Mouse (Mus musculus) forebrain, postnatal 0 days (tissue): ENCODE data around the gene Rpl32. TPM values are rescaled to one million over a fixed set of nuclear protein-coding genes. Genes with fewer than 3 reads are reported as not detected.
A peak's percentile ranks its signal among the peaks of the same experiment; 100 is the strongest.

ENCODE experiments used
- ATAC-seq: fragments of 200-750 bp; cut with Nextera tagmentation; 2 replicates; pipeline ENCODE4 v1.8.0; 2017; ENCODE audit warnings: mild to moderate bottlenecking, moderate library complexity
- DNase-seq: peaks from one replicate; pipeline ENCODE4 v3.0.0-alpha.2; 2015
- H3K27ac ChIP-seq: fragments of 300-500 bp; sonication (generic); 2 replicates; pipeline ENCODE4 v1.5.1; 2014; ENCODE audit warnings: low read depth, mild to moderate bottlenecking, antibody characterized with exemption, low read length, moderate library complexity, mixed read lengths
- H3K27me3 ChIP-seq: fragments of 300-500 bp; sonication (generic); 2 replicates; pipeline ENCODE4 v1.6.1; 2014; ENCODE audit warnings: mild to moderate bottlenecking, low read length, mixed read lengths; ENCODE audit not compliant: insufficient read depth
- H3K36me3 ChIP-seq: fragments of 300-500 bp; sonication (generic); 2 replicates; pipeline ENCODE4 v1.6.1; 2014; ENCODE audit warnings: mild to moderate bottlenecking, moderate library complexity; ENCODE audit not compliant: insufficient read depth
- H3K4me1 ChIP-seq: fragments of 300-500 bp; sonication (generic); 2 replicates; pipeline ENCODE4 v1.6.1; 2014; ENCODE audit warnings: antibody characterized with exemption; ENCODE audit not compliant: insufficient read depth
- H3K4me2 ChIP-seq: fragments of 300-500 bp; sonication (generic); 2 replicates; pipeline ENCODE4 v1.6.1; 2014; ENCODE audit warnings: low read depth, mild to moderate bottlenecking, moderate library complexity
- H3K4me3 ChIP-seq: fragments of 300-500 bp; sonication (generic); 2 replicates; pipeline ENCODE4 v1.5.1; 2014; ENCODE audit warnings: low read depth, low read length, mixed read lengths
- H3K9ac ChIP-seq: fragments of 300-500 bp; sonication (generic); 2 replicates; pipeline ENCODE4 v1.6.1; 2014; ENCODE audit warnings: mild to moderate bottlenecking
- H3K9me3 ChIP-seq: fragments of 300-500 bp; sonication (generic); 2 replicates; pipeline ENCODE4 v1.6.1; 2016; ENCODE audit warnings: low read length
- CTCF ChIP-seq: sonication (generic); IDR thresholded peaks from 2 replicates; pipeline ENCODE4 v1.5.1; 2016; ENCODE audit warnings: antibody characterized with exemption, control low read depth, low read depth
- WGBS: fragments of 180-500 bp; shearing (Covaris S2); extraction: QIAGEN DNeasy Blood & Tissue Kit; methylation state at CpG from one replicate; pipeline ENCODE4 v1.1.7; 2014; 5-methylcytosine and 5-hydroxymethylcytosine counted together
- polyA plus RNA-seq: library from polyadenylated mRNA; unstranded; fragments of >200 nt; fragmentation: Nextera tagmentation; extraction: Ambion mirVana; gene quantifications from 2 replicates; pipeline ENCODE4 v1.2.1, GENCODE M21; 2015
- total RNA-seq: library from RNA; depleted of rRNA; stranded (reverse); fragments of >200 nt; gene quantifications from 2 replicates; pipeline ENCODE4 v1.2.3, GENCODE M21; 2014

Rpl32 gene
- total and polyA plus RNA-seq, 2 experiments from 2014 or later: 1,212 to 1,524 TPM

DNA sequence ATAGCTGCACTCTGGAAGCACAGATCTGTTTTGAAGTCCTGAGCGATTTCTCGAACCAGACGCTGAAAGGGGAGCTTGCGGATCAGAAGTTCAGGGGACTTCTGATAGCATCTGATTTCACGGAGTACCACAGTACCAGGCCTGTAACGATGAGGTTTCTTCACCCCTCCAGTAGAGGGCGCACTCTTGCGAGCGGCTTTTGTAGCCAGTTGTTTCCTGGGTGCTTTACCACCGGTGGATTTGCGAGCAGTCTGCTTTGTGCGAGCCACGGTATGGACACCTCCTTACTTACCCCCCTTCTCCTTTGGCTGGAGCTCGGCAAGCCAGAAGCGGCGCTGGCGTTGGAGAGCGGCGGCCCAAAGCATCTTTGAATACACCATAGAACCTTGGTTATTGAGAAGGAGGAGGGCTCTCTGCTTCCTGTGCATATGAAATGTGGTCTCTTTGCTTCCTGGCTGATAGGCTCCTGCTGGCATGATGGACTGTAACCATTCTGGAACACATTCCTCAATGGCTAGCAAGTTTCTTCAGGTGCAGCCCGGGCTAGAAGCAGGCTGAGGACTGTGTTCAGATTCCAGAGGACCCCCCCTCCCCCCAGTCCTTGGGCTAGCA lies 38.4 kb downstream of the Rpl32 start:
- Histone ChIP-seq H3K27ac (no peak overlapping the region), H3K36me3 (no peaks in the 10 kb centered on the region), H3K9ac (no peak overlapping the region), H3K4me1 (peaks cover 7% of the 10 kb centered on the region; the same call in 1 of the 2 replicates), H3K4me3 (no peak overlapping the region), H3K4me2 (no peak overlapping the region), H3K27me3 (no peaks in the 10 kb centered on the region), H3K9me3 (no peaks in the 10 kb centered on the region)
- TF ChIP-seq CTCF: no peak
- DNase-seq (no peak), ATAC-seq (no peak)
- 84% methylated on average over 20 of the region's 20 CpGs for WGBS

DNA sequence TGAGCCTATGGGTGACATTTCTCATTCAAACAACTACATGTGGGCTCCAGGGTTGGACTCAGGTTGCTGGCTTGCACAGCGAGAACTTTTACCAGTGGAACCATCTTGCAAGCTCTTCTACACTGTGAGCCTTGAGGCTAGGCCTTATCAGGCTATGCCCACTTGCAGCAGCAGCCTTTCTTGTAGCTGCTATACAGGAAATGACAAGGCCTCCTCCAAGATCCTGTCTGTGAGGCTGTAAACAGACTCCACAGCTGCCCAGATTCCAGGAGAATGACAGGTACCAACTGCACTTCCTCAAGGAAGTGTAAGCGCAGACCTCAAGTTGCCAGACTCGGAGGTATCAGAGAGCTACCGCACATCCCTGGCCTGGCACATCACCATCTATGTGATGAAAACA lies 40.3 kb downstream of the Rpl32 start:
- Histone ChIP-seq H3K4me2 (no peak overlapping the region), H3K4me1 (peaks cover 3% of the 10 kb centered on the region; the same call in 1 of the 2 replicates), H3K27me3 (no peaks in the 10 kb centered on the region), H3K9ac (no peak overlapping the region), H3K4me3 (no peak overlapping the region), H3K27ac (no peak overlapping the region), H3K36me3 (no peaks in the 10 kb centered on the region), H3K9me3 (no peaks in the 10 kb centered on the region)
- no peak for TF ChIP-seq CTCF
- DNase-seq (no peak), ATAC-seq (no peak)
- WGBS: 92% methylated on average over 4 of the region's 4 CpGs

DNA sequence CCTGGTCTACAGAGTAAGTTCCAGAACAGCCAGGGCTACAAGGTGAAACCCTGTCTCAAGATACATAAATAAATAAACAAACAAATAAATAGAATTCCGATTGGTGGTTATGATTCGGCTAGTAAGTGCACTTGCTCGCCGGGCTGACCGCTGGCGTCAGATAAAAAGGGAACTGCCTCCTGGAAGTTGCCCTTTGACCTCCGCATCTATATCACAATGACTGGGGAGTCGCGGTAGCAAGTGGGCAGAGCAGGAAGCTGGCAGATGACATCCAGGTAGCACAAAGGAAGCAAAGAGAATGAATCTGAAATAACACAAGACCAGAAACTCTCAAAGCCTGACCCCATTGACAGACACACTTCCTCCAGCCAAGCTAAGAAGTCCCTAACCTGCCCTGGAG lies 41.2 kb downstream of the Rpl32 start:
- whole genome bisulfite sequencing: 62% methylated on average over 9 of the region's 9 CpGs
- DNase-seq: no peak
- ATAC-seq: no peak

DNA sequence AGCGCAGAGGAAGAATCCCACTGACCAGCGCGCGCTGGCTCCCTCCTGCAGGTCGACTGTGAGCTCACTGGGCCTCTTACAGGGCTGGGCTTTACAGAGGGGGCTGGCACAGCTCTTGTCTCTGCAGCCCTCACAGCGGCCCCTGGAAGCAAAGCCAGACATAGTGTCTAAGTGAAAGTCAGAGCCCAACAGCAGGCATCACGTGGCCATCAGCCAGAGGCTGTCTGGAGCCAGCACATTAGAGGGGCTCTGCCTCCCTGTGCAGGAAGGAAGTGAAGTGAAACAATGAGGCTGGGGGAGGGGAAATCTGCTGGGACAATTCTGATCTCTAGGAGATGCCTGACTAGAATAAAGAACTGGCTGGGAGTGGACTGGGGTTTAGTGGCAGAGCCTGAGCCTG lies 44.4 kb downstream of the Rpl32 start:
- 0 out of 2 replicates have a peak, but pooled peaks have one; percentile 18 for TF ChIP-seq CTCF
- Histone ChIP-seq H3K36me3 (no peaks in the 10 kb centered on the region), H3K9me3 (no peaks in the 10 kb centered on the region), H3K4me2 (no peak overlapping the region), H3K27ac (0 out of 2 replicates have a peak overlapping the region, but pooled peaks have one; percentile 16), H3K9ac (no peak overlapping the region), H3K27me3 (no peaks in the 10 kb centered on the region), H3K4me1 (peaks cover 3% of the 10 kb centered on the region; the same call in 1 of the 2 replicates), H3K4me3 (no peak overlapping the region)
- 6% methylated on average over 7 of the region's 7 CpGs for WGBS
- ATAC-seq (peak; percentile 96), DNase-seq (peak; percentile 79)

More for the DNA sequence above, 41.2 kb downstream of the Rpl32 start:
- peaks cover 3% of the 10 kb centered on the region; the same call in 1 of the 2 replicates for H3K4me1 ChIP-seq
- H3K36me3 ChIP-seq: no peaks in the 10 kb centered on the region
- H3K9me3 ChIP-seq: no peaks in the 10 kb centered on the region
- H3K4me3 ChIP-seq: no peak overlapping the region
- H3K4me2 ChIP-seq: no peak overlapping the region
- H3K27me3 ChIP-seq: no peaks in the 10 kb centered on the region
- no peak overlapping the region for H3K9ac ChIP-seq
- TF ChIP-seq CTCF: no peak
- no peak overlapping the region for H3K27ac ChIP-seq

DNA sequence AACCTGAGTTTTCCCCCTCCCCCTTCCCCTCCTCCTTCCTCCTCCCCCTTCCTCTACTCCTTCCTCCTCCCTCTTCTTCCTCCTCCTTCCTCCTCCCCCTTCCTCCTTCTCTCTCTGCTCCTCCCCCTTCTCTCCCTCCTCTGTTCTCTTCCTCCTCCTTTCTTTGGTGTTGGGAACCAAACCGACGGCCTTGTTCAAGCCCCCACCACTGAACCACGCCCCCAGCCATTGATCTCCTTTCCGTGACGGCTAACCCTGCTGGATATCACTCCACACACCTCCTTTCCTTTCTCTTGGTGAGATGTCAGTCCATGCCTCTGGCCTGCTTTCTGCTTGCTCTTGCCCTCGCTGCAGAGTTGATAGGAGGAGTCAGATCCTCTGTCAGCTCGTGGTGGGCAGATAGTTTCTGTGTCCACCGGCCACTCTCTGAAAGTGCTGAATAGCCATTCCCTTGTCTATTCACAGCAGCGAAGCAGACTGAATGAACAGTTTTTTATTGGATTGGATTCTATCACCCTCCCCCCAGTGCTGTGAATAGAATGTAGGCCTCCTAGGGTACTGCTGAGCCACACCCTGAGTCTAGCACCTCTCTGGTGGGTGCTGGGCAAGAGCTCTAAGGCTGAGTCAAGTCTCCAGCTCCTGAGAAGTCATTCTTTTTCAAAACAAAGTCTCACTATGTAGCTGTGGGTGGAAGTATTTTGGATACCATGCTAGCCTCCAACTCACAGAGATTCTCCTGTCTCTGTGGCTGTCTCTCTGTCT lies 46.4 kb downstream of the Rpl32 start, which contains the start of gene Tmem40:
TSS of gene Tmem40 (minus strand) at position 416 of the 762 bp plus-strand sequence.
- no peak for TF ChIP-seq CTCF
- Histone ChIP-seq H3K9me3 (no peaks in the 10 kb centered on the region), H3K27ac (no peak within 1 kb of the TSS), H3K9ac (no peak within 1 kb of the TSS), H3K4me2 (no peak within 1 kb of the TSS), H3K4me3 (no peak within 1 kb of the TSS), H3K27me3 (no peaks in the 10 kb centered on the region), H3K36me3 (no peaks in the 10 kb centered on the region), H3K4me1 (peaks cover 3% of the 10 kb centered on the region; the same call in 1 of the 2 replicates)
- ATAC-seq (no peak; the same call in 1 of the 2 replicates), DNase-seq (no peak)
- 3% methylated on average over 9 of the region's 9 CpGs for WGBS

DNA sequence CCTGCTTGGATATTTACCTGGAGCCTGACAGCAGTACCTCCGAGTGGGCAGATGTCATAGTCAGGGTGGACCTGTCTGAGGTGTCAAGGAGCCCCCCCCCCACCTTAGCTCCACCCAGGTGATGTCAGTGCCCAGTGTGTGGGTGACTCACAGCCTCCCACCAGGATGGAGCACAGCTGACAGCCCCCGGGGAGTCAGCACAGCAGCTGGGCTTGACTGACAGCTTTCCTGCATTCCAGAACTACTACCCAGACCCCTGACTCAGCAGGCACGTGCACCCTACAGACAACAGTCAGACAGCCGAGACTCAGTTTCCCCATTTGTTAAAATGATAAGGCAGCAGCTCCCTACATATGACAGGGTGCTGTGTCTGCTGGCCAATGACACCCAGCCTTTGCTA lies 47.6 kb downstream of the Rpl32 start:
- Histone ChIP-seq H3K4me3 (no peak overlapping the region), H3K27ac (no peak overlapping the region), H3K9ac (no peak overlapping the region), H3K27me3 (no peaks in the 10 kb centered on the region), H3K9me3 (no peaks in the 10 kb centered on the region), H3K4me2 (no peak overlapping the region), H3K36me3 (no peaks in the 10 kb centered on the region), H3K4me1 (peaks cover 3% of the 10 kb centered on the region; the same call in 1 of the 2 replicates)
- TF ChIP-seq CTCF: no peak
- ATAC-seq (no peak), DNase-seq (no peak)
- 59% methylated on average over 4 of the region's 4 CpGs for WGBS

DNA sequence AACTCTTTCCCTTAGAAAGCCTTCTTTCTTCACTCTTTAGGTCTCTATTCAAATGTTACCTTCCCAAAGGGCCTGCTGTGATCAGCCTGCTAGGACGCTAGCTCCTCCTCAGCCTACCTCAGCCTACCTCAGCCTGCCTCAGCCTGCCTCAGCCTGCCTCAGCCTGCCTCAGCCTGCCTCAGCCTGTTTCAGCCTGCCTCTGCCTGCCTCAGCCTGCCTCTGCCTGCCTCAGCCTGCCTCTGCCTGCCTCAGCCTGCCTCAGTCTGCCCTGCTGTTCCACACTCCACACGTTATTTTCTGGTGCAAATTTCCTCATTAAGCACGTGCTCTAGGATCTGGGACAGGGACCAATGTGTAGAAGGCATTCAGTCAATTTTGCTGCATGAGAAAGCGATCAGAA lies 48.4 kb downstream of the Rpl32 start:
- H3K9me3 ChIP-seq: no peaks in the 10 kb centered on the region
- WGBS: 88% methylated on average over 4 of the region's 4 CpGs
- H3K4me3 ChIP-seq: no peak overlapping the region
- H3K4me1 ChIP-seq: peaks cover 3% of the 10 kb centered on the region; the same call in 1 of the 2 replicates
- H3K9ac ChIP-seq: no peak overlapping the region
- H3K27me3 ChIP-seq: no peaks in the 10 kb centered on the region
- TF ChIP-seq CTCF: no peak
- ATAC-seq (no peak), DNase-seq (no peak)
- no peaks in the 10 kb centered on the region for H3K36me3 ChIP-seq
- no peak overlapping the region for H3K4me2 ChIP-seq
- no peak overlapping the region for H3K27ac ChIP-seq
